Mouse (Mus musculus): Measurements from ENCODE around the gene Tln2.

Gene Tln2

DNA sequence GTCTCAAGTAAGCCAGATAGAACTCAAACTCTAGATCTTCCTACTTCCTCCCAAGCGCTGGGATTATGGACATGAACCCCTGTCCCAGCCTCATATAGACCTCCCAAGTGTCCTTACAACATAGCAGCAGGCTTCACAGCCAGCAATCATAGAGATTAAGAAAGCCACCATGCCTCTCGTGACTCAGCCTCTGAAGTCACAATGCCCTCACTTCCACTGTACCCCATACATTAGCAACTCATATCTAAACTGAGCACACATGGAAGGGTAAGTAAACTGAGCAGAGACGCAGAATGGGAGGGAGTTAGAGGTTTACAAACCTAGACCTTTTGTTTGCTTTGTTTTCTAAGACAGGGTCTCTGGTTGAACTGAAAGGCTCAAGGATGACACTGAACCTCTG is 13.7 kb downstream of the Tln2 start:
- no peak for DNase-seq

DNA sequence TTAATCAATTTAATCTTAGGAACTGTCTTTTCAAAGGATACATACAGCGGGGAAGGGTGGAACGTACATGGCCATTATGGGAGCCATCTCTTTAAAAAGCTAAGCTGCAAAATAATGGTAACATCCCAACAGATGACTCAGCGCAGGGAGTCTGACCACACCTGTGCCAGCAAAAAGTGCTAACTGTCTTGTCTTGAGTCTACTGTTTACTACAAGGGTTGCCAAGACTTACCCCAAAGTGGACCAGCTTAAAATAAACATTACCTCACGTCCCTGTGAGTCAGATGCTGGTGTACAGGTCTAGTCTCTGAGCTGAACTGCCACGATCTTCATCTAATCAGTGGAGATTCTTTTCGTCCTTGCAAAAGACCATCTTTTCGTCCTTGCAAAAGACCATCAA is 14.7 kb downstream of the Tln2 start:
- no peak for DNase-seq

DNA sequence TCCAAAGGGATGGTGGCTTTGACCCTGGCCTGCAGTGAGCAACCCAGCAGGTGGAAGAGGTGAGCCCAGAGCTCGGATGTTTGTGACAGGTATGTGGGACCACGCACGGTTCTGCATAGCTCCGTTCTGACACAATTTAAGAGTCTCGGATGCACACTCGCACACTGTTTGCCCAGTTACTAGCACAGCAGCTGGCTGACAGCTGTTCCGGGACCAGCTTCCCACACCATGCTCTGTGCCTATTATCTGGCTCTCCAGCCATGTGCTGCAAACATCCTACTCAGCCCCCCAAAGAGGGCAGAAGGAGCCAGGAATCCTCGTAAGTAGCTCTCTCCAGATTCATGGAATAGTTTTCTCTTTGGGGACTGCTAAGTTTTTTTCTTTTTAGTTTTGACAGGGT is 17.6 kb downstream of the Tln2 start:
- no peak for DNase-seq

DNA sequence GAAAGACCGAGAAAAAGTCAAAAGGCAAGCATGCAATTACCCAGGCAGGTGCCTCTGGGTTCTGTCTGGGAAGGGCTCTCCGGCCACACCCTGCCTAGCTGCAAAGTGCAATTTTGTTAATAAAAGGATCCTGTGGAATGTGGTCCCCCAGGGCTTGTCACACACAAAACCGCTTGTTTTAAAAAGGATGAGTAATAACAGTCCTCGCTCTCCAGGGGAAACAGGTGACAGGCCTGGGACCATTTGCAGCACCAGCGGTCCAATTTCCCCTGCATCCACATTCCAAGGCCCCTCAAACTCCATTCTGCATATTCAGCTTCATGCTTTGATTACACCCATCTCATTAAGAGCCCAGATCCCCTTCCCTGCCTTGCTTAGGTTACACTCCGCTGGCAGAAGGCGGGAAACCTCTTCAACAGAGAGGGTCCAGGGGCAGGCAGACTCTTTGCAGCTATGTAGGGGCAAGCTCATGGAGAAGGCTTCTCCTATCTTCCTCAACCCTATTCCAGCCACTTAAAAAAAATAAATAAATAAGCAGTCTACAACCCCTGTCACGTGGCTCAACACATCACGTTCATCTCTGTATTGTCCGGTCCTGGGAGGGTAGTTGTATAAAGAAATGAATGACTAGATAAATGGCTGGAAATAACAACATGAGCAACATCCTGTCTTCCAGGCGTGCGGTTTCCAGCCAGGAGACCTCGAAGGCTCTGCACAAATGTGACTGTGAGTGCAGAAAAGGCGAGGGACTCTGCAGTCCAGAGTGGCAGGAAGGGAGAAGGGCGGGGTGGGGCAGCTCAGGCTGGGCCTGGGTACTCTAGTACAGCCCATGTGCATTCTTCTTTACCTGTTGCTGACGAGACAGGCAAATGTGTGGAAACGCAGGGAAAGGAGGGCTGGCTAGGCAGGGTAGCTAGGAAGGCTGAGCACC is 19.5 kb downstream of the Tln2 start:
- DNase-seq: no peak

DNA sequence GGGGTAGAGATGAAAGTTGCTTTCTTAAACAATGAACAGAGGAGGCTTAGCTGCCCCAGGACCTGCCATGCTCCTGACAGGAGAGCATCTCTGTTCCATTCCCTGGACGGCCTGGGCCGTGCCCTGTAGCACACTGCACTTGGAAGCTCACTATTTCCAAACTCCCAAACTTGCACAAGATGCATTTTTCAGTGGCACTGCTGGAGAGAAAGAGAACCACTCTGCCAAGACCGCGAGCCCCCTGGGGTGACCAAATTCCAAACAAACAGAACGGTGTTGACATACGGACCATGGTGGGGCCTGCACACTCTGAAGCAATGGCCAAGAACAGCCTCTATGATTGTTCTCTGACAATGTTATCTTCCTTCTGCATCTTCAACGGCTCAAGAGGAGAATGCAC is 25.1 kb downstream of the Tln2 start:
- peak; percentile 45 for DNase-seq

DNA sequence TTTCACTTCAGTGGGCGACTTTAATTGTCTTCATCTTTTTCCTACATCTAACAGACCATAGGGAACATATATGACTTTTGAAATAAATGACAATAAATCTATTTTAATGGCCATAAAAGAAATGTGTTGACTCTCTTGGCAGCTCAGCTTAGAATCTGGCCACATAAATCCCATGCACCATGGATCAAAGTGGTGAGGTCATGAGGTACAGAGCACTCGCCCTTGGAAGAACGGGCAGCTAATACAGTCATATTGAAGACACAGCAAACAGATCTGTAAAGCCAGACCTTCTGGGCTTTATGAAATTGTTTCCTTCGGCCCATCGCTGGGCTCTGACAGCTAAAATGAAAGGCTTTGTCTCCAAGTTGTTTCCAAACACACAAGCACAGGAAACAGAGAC is 26.2 kb downstream of the Tln2 start:
- no peak for DNase-seq

DNA sequence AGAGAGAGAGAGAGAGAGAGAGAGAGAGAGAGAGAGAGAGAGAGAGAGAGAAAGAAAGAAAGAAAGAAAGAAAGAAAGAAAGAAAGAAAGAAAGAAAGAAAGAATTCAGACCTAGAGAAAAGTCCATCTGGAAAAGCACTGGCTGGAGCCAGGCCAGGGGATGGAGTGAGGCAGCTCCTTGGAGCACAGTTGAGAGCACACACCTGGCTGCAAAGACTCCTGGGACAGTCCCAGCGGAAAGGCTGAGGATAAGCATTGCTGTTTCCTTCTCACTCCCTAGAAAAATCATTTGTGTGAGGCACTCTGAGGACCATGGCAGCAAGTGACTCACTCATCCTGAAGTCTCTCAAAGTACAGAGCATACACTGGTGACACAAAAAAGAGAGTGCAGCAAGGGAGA is 26.9 kb downstream of the Tln2 start:
- DNase-seq: no peak

DNA sequence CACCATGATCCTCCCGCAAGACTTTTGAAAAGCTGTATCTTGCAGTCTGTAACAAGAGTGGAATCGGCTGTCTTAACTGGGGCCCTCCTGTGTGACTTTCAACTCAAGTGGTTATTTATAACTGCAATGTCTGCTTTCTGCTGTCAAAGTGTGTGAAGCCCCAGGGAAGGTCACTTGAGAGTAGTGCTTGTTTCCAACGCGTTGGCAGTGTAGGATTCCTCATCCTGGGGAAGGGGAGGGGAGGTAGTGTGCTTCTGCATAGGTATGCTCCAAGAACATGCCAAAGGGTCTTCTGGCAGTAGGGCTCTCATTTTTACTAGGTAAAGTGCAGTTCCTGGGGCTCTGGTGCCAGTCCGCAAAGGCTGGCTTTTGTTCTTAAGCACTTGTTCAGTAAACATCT is 29.9 kb downstream of the Tln2 start:
- DNase-seq: no peak

DNA sequence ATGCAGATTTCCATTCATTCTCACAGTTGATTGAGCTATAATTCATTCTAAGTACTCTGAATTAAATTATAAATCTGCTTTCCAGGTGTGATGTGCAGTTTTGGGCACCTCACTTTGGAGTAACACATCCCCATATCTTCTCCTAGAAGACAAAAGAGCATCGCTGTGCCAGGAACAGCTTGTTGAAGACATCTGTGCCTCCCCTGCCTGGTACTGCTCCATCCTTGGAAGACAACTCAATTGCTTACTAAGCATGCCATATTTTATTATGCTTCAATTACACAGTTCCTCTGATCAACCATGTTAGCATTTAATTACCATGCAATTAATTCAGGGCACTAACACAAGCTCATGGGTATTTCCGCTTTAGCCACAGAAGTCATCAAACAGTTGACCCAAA is 31.8 kb downstream of the Tln2 start:
- DNase-seq: no peak

DNA sequence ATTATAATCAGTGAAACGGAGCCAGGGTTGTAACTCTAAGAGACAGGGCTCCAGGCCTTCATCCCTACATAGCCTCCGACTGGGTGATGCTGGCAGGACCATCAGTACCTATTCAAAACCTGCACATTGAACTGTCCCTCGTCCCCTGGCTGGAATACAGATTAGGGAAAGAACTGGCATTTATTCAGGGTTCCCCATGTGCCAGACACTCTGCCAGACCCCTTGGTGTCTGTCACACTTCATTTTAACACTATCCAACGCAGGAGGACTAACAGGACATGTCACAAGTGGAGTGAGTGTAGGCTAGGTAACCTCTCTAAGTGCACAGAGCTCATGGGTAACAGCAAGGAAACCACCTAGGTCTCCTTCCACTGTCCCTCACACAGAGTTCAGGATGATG is 37.8 kb downstream of the Tln2 start:
- DNase-seq: no peak

DNA sequence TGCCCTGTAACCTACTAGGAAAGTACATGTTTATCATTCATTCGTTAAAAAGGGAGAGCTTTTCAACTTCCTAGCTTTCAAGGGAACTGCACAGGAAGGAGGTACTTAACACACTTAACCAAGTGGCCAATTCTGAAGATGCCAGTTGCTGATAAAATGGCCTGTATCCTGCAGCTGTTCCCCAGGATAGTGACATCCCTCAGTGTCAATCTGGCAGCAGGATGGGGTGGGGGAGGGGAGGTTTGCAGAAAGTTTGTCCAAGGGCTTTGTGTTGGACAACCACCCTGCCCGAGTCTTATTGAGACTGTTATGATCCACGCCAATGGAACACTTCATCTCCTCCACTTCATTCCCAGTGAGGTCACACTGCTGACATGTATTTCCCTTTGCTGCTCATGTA is 50.0 kb downstream of the Tln2 start:
- DNase-seq: no peak

DNA sequence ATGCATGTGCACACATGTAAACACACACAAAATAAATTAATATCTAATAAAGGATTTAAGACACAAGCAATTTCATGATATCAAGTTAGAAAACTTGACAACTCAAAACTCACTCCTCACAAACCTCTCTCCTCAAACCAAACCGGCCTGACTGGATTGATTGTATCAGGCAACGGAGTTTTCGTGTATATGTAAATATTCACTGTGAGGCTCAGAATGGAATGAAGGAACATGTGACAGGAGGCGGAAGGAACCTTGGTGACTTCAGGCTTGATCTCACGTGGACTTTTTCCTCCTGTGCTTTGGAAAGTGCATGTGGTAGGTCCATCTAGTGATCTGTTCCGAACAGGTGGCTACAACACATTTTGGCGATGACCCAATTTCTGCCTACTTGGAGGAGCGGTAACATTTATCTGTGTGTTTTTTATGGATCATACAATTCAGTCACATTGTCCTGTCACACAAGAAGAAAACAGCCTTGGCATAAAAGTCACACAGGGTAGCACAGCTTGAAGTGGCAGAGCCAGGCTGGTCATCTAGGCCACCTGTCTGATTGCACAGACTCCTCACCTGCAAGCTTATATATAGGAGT is 54.7 kb downstream of the Tln2 start:
- DNase-seq: no peak

DNA sequence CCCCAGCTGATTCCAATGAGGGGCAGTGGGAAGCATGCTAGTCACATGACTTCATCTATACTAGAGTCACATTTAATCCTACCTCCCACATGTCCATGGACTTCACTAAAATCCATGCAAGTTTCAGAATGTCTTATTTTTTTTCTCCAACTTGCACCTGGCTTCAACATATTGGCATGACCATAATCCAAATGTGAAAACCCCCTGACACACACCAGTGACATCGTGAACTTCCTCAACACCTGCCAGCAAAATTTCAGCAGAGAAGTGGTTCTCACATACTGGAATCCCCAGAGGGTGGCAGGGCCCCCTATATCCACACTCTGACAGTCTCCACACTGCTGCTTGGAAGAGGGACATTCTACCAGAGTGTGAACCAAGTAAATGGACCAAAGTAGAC is 57.7 kb downstream of the Tln2 start:
- DNase-seq: no peak

DNA sequence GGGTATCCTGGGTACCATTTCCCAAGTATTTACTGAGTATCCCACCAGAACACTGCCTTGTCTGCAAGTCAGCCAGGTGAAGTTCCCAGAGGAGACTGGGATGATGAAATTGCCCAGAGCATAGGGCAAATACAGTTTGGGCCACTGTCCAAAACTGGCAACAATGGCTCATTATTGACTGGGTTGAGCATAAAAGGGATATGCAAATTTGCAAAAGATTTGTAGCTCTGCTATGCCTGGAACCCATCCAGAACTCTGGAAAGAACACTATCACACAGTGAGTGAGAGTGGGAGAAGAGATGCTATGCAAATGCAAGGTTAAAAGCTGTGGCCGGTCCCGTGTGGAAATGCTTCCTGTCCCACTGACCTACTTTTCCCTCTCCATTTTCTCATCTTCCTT is 63.1 kb downstream of the Tln2 start:
- DNase-seq: no peak

DNA sequence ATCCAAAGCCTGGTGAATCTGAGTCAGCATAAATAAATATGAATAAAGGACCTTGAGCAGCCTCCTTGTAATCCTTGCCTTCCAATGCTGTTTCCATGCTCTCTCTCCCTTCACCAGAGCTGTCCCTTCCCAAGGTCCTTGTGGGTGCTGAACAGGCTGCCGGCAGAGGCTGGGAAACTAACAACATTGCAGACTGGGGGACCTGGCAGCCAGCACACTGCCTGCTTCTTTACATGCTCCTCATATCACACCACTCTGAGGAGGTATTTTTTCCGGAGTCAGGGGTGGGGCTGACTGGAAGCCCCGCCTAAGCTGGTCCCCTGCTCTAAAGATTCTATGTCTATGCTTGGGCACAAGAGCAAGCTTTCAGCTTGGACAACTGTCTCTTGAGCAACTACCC is 64.2 kb downstream of the Tln2 start:
- DNase-seq: no peak

DNA sequence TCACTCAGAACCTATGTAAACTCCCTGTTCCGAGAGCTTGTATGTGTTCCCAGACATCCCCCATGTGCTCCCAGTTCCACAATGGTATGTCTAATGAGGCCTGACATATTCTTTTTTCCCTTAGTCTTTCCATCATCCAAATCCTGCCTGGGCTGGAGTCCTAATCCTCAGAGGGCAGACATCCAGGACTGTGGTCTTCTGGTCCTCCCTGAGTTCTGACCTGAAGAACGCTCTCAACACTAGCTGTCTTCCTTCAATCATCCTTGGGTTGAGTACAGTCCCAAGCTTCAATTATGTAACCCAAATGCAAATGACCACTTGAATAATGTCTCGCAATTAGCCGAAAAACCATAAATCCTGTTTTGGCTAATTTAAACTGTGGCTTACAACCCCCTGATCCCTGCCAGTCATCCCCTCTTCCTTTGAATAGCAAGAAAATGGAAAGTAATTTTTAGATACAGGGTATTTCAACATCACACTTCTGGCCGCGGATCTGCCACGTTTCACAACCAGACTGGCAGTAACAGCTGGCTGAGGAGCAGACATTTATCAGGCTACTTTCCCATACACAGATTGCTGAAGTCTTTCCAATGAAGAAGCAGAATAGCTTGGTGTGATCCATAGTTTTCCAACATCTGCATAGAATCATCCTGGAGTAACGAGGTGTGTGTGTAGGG is 65.5 kb downstream of the Tln2 start:
- peak; percentile 37 for DNase-seq

DNA sequence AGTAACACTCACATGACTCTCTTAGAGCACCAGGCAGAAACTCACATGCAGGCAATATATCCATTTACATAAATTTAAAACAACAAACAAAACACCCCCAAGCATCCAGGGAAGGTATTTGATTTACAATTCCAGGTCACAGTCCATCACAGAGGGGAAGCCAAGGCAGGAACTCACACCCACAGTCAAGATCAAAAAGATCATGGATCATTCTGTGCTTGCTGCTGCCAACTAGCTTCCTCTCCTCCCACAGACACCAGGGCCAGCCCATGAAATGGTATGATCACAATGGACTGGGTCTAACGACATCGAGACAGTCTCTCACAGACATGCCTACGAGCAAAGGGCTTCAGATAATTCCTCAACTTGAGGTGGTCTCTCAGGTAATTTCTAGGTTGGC is 70.1 kb downstream of the Tln2 start:
- no peak for DNase-seq

DNA sequence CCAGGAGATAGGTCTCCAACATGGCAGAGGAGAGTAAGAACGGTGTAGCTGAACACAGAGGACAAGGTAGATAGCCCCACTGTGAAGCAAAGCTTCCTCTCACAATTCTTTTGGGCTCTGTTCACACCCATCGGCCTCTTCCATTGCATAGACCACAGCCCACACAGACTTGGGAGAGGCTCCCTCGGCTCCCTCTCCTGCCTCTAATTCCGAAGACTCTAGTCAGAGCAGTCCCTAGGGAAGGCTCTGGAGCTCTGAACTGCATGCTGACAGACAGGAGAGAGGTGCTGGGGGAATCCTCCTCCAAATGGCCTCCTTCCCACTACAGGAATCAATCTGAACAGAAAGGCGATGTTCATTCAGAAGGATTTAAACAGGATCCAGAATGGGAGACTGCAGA is 72.9 kb downstream of the Tln2 start:
- DNase-seq: no peak

DNA sequence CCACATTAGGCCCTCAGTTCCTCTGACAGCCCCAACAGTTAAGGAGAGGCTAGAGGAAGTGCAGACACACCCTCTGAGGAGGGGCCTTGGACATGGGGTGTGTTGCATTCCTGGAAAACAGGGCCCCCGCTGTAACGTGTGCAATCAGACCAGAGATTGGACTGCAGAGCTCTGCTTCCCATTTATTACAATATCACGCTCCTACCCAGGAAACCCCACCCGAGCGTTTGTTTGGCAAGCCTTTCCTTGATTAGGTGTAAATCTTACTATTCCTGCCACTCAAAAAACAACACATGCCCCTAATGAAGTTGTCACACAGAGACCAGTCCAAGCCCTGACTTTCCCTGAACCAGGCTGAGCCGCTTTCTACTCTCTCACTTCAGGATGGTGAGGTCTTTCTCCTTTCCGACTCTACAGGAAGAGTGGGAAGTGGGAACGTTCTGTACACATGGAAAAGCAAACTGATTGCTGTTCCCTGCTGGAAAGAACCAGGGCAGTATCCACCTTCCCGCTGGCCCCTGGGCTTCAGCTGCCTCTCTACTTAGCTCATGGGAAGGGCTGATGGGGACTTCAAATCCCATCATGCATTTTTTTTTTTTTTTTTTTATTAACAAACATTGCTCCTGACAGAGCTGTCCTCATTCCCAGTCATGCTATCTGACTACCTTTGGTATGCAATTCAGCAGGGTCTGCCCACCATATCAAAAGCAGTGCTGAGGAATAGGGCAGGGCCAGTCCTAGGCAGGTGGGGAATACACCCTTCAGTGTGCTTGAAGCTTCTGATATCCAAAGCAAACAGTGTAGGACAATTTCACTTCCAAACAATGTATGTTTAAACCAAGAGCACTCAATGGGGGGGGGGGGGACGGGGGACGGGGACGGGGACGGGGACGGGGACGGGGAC is 74.1 kb downstream of the Tln2 start:
- peak; percentile 55 for DNase-seq

DNA sequence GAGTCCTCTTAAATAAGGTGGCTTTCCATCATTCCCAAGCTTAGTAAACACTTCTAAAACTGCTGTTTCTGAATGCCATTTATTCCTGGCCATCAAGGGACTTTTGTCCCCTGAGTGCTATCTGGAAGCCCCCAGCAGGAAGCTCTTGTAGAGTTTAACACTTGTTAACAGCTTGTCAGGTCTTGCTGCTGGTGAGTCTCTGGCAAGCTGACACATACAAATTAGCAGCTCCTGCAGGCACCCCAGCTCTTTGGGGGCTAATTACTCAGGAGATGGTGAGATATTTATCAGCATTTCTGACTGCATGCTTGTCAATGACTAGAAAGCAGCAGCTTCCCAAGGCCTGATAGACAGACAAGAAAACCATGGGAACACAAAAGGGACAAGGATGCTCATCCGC is 77.2 kb downstream of the Tln2 start:
- no peak for DNase-seq

DNA sequence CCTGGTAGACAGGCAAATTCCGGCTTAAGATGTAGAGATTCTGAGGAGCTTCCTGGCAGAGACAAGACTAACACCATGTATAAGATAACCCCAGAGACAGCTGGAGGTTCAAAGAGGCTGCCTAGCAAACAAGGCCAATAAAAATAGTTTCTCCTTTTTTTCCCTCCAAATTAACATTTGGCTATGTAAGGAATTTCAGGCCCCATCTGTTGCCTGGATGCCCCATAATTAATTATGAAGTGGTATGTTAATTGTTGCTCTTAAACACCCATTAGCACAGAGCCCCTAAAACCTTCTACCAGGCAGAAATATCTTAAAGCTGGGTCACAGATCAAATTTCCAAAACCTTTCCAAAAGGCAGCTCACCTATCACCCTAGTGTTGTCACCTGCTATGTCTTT is 77.7 kb downstream of the Tln2 start:
- DNase-seq: no peak

DNA sequence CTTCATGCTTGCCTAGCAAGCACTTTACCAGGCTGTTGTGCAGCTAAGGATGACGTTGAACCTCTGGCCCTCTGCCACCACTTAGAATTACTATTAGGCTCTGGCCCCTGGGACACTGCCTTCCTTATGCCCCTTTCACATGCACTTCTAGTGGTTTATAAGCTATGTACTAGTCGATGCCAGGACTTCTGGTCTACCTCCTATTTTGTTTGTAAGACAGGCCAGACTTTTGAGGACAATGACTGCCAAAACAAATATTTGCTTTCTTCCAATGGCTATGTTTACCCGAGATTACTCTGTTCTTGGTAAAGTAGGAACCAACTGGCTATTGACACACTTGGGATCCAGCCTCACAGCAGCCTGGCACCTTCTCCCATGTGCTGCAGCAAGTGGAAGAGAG is 82.1 kb downstream of the Tln2 start:
- DNase-seq: peak; percentile 37

DNA sequence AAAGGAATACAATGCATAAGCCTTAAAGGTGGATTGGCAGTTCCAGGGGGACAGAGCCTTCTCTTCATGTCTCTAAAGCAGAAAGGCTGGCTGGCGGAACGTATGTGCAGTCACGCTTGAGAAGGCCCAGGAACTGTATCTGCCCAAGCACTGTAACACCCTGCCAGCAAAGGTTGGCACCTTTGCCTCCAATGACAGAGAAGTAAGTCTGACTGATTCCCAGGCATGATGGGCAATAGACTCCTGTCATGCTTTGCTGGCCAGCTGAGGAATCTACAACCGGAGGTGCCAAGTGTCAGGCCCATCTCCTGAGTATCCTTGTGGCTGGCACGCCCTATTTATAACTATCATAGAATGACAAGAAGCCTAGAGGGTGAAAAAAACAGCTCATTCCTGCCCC is 83.3 kb downstream of the Tln2 start:
- no peak for DNase-seq

Data from lung, postnatal 14 days (tissue).